8 mouse cellular contexts compared by ENCODE assay signal in genomic region chr4:129048501-129049305, GRCm38 (mm10). TPM values are rescaled to one million over a fixed set of nuclear protein-coding genes. Genes with fewer than 3 reads are reported as not detected.
DNase-seq lines count a peak whose midpoint lies in the region; ATAC-seq lines count a peak whose summit lies in the region.

No protein-coding gene starts in this region.

- peak overlapping the region; percentile 72 for H3K9ac ChIP-seq in hindbrain, embryonic 14.5 days

- peak overlapping the region; percentile 62 for H3K4me3 ChIP-seq in erythroblast, embryonic 14.5 days (replicated peaks)
- peak overlapping the region; percentile 41 for H3K4me3 ChIP-seq in hindbrain, embryonic 14.5 days (replicated peaks; ENCODE audit: low read length)
- peak overlapping the region; percentile 94 for H3K4me3 ChIP-seq in megakaryocyte, embryonic 14.5 days (replicated peaks)

- peak; percentile 89 for DNase-seq in cerebellum, adult 8-10 months
- DNase-seq in frontal cortex, postnatal 10 days (ENCODE audit: low spot score in 2 of 2) = peak; percentile 91 to 92
- DNase-seq in hindbrain, embryonic 14.5 days (ENCODE audit: low spot score) = peak; percentile 87
- peak; percentile 85 to 86 for DNase-seq in left cerebral cortex, postnatal 14 days (ENCODE audit: low spot score in 2 of 2)
- DNase-seq in right cerebral cortex, postnatal 10 days (ENCODE audit: low spot score in 2 of 2) = peak; percentile 96

- intact Hi-C loops in left cerebral cortex, postnatal 14 days (cut with DNase I) = no loop called here

- no peak for ATAC-seq in erythroblast, adult 5-6 weeks (replicated peaks; ENCODE audit: low FRiP score, poor library complexity, severe bottlenecking)
- peak; percentile 93 for ATAC-seq in hindbrain, embryonic 14.5 days (ENCODE audit: low FRiP score)

- WGBS in hindbrain, embryonic 14.5 days = under 1% methylated on average over 47 of the region's 52 CpGs

- peaks cover 3% of the 10 kb centered on the region; the same call in 1 of the 2 replicates for H3K9me3 ChIP-seq in erythroblast, embryonic 14.5 days (ENCODE audit: control insufficient read depth, low read length)
- H3K9me3 ChIP-seq in hindbrain, embryonic 14.5 days (ENCODE audit: control insufficient read depth, low read length) = no peaks in the 10 kb centered on the region
- no peaks in the 10 kb centered on the region for H3K9me3 ChIP-seq in megakaryocyte, embryonic 14.5 days

- peak overlapping the region; percentile 98 for H3K27ac ChIP-seq in hindbrain, embryonic 14.5 days

- H3K4me1 ChIP-seq in erythroblast, embryonic 14.5 days (ENCODE audit: control insufficient read depth) = peaks cover 58% of the 10 kb centered on the region
- peaks cover 21% of the 10 kb centered on the region for H3K4me1 ChIP-seq in hindbrain, embryonic 14.5 days (replicated peaks; ENCODE audit: control insufficient read depth, insufficient read depth, low read length)
- peaks cover 51% of the 10 kb centered on the region for H3K4me1 ChIP-seq in megakaryocyte, embryonic 14.5 days

- peaks cover 77% of the 10 kb centered on the region for H3K27me3 ChIP-seq in erythroblast, embryonic 14.5 days (ENCODE audit: control insufficient read depth)
- H3K27me3 ChIP-seq in hindbrain, embryonic 14.5 days (ENCODE audit: control insufficient read depth, insufficient read depth, low read length) = peaks cover 14% of the 10 kb centered on the region
- H3K27me3 ChIP-seq in megakaryocyte, embryonic 14.5 days (replicated peaks) = peaks cover 72% of the 10 kb centered on the region

- H3K4me2 ChIP-seq in hindbrain, embryonic 14.5 days (replicated peaks) = peak overlapping the region; percentile 70

- H3K36me3 ChIP-seq in erythroblast, embryonic 14.5 days (ENCODE audit: control insufficient read depth) = no peaks in the 10 kb centered on the region
- no peaks in the 10 kb centered on the region for H3K36me3 ChIP-seq in hindbrain, embryonic 14.5 days (replicated peaks; ENCODE audit: control insufficient read depth, insufficient read depth)
- peaks cover under 1% of the 10 kb centered on the region for H3K36me3 ChIP-seq in megakaryocyte, embryonic 14.5 days (replicated peaks; ENCODE audit: low read length)

RNA-seq across cellular contexts. Expression of gene Rnf19b, which starts 9.4 kb away (rescaled TPM):
- 14.0 and 19.6 TPM in 2 replicates for polyA plus RNA-seq in erythroblast, embryonic 14.5 days (2012)
- 9.6 and 12.5 TPM in 2 replicates for total RNA-seq in erythroblast, adult 5-6 weeks (2015; ENCODE audit: low replicate concordance)
- total RNA-seq in erythroblast, adult 5-6 weeks (2017; ENCODE audit: low replicate concordance) = 19.2 and 30.5 TPM in 2 replicates
- 35.5 and 41.1 TPM in 2 replicates for polyA plus RNA-seq in hindbrain, embryonic 14.5 days (2014; fragmentation: Nextera tagmentation; extraction: Ambion mirVana)
- 10 to 100 TPM; 60.8 to 63.5 TPM for total RNA-seq in left cerebral cortex, postnatal 14 days (2021)
- 696 and 878 TPM in 2 replicates for polyA plus RNA-seq in megakaryocyte, embryonic 14.5 days (2012; ENCODE audit: insufficient read depth, low replicate concordance)

RNA-seq across cellular contexts. Expression of gene Tmem54, which starts 56.6 kb away (rescaled TPM):
- polyA plus RNA-seq in erythroblast, embryonic 14.5 days (2012) = not detected in 2 replicates
- not detected in 2 replicates for total RNA-seq in erythroblast, adult 5-6 weeks (2015; ENCODE audit: low replicate concordance)
- not detected in 2 replicates for total RNA-seq in erythroblast, adult 5-6 weeks (2017; ENCODE audit: low replicate concordance)
- polyA plus RNA-seq in hindbrain, embryonic 14.5 days (2014; fragmentation: Nextera tagmentation; extraction: Ambion mirVana) = 0.33 TPM in 1 of 2 replicates, not detected in the other
- total RNA-seq in left cerebral cortex, postnatal 14 days (2021) = not detected
- polyA plus RNA-seq in megakaryocyte, embryonic 14.5 days (2012; ENCODE audit: insufficient read depth, low replicate concordance) = not detected in 2 replicates

RNA-seq across cellular contexts. Expression of gene Ak2, which starts 56.9 kb away (rescaled TPM):
- 6.5 and 8.1 TPM in 2 replicates for polyA plus RNA-seq in erythroblast, embryonic 14.5 days (2012)
- total RNA-seq in erythroblast, adult 5-6 weeks (2015; ENCODE audit: low replicate concordance) = 15.4 and 25.7 TPM in 2 replicates
- 28.7 and 31.4 TPM in 2 replicates for total RNA-seq in erythroblast, adult 5-6 weeks (2017; ENCODE audit: low replicate concordance)
- 60.4 and 64.4 TPM in 2 replicates for polyA plus RNA-seq in hindbrain, embryonic 14.5 days (2014; fragmentation: Nextera tagmentation; extraction: Ambion mirVana)
- total RNA-seq in left cerebral cortex, postnatal 14 days (2021) = 10 to 100 TPM; 24.3 to 29.6 TPM
- polyA plus RNA-seq in megakaryocyte, embryonic 14.5 days (2012; ENCODE audit: insufficient read depth, low replicate concordance) = 29.1 and 128 TPM in 2 replicates

Comparison
In these comparisons a context has a peak if more than half of its experiments do, and no peak if none do; other contexts are left out.
1. H3K4me3 ChIP-seq: peak in every context shown above with its lines; median percentile 94 in megakaryocyte, embryonic 14.5 days; 62 in erythroblast, embryonic 14.5 days; 41 in hindbrain, embryonic 14.5 days.
2. RNA of gene Rnf19b, which starts 9.4 kb away (polyA plus RNA-seq): 696 to 878 TPM in megakaryocyte, embryonic 14.5 days; 35.5 to 41.1 TPM in hindbrain, embryonic 14.5 days and 14.0 to 19.6 TPM in erythroblast, embryonic 14.5 days; every median in the first group is over 10 times any median in the second.
3. Peak in every context shown above with its lines, with median percentiles within 50 percentile points of each other: DNase-seq.